20 mouse cellular contexts compared by ENCODE assay signal in genomic region chr1:138715162-138715561, GRCm38 (mm10).
DNase-seq lines count a peak whose midpoint lies in the region; ATAC-seq and TF ChIP-seq lines count a peak whose summit lies in the region.
"Had no signal": no experiment of that assay in that cellular context is flagged by ENCODE, and none has a peak within 500 bp of the region (broad histone marks: within the 10 kb centered on the region; RNA-seq: fewer than 3 reads in every experiment).

No protein-coding gene starts in this region.

- no peak overlapping the region for H3K27ac ChIP-seq in left cerebral cortex, adult 2 months
- no peak overlapping the region for H3K27ac ChIP-seq in forebrain, embryonic 13.5 days
- H3K27ac ChIP-seq: embryonic facial prominence, embryonic 15.5 days had no signal

- H3K4me3 ChIP-seq in left cerebral cortex, adult 2 months = no peak overlapping the region
- H3K4me3 ChIP-seq in G1E (ENCODE audit: low read depth, low read length) = no peak overlapping the region
- H3K4me3 ChIP-seq in forebrain, embryonic 13.5 days = no peak overlapping the region
- H3K4me3 ChIP-seq: embryonic facial prominence, embryonic 15.5 days; heart, embryonic 12.5 days; megakaryocyte, embryonic 14.5 days had no signal

- H3K4me1 ChIP-seq in G1E (ENCODE audit: insufficient read depth, low read depth, low read length) = no peaks in the 10 kb centered on the region
- no peaks in the 10 kb centered on the region for H3K4me1 ChIP-seq in forebrain, embryonic 13.5 days
- H3K4me1 ChIP-seq: embryonic facial prominence, embryonic 15.5 days; megakaryocyte, embryonic 14.5 days had no signal

- no peak for DNase-seq in left cerebral cortex, adult 2 months (ENCODE audit: extremely low spot score in 1 of 2, low spot score in 2 of 2)
- DNase-seq in left cerebral cortex, postnatal 25 days (ENCODE audit: low spot score in 2 of 2) = no peak
- DNase-seq in CD4-positive helper T cell, adult 2 months (ENCODE audit: low read depth, low spot score) = peak; percentile 29
- DNase-seq in G1E (ENCODE audit: low spot score) = peak; percentile 4
- no peak for DNase-seq in right cerebral cortex, adult 18-20 months
- DNase-seq: cerebellum, adult 11 months; gastrocnemius, postnatal 14 days; heart, postnatal 4 days; kidney, postnatal 25 days; layer of hippocampus, postnatal 36 days; lung, embryonic 14.5 days had no signal

- H3K36me3 ChIP-seq in G1E (replicated peaks) = no peaks in the 10 kb centered on the region
- H3K36me3 ChIP-seq in forebrain, embryonic 13.5 days (ENCODE audit: poor library complexity, severe bottlenecking) = no peaks in the 10 kb centered on the region
- H3K36me3 ChIP-seq: embryonic facial prominence, embryonic 15.5 days; heart, embryonic 12.5 days had no signal

- no peaks in the 10 kb centered on the region for H3K27me3 ChIP-seq in G1E (ENCODE audit: insufficient read depth, low read length)
- no peaks in the 10 kb centered on the region for H3K27me3 ChIP-seq in forebrain, embryonic 13.5 days
- H3K27me3 ChIP-seq: embryonic facial prominence, embryonic 15.5 days; heart, embryonic 12.5 days; megakaryocyte, embryonic 14.5 days had no signal

- TF ChIP-seq CTCF in left cerebral cortex, adult 2 months (IDR thresholded peaks at IDR 0.05) = peak; percentile 10
- TF ChIP-seq CTCF in G1E (IDR thresholded peaks at IDR 0.05; ENCODE audit: low read depth, low read length) = peak; percentile 13; the same call in 1 of the 2 replicates

- intact Hi-C loops in left cerebral cortex, adult 2 months (cut with DNase I) = no loop called here
- intact Hi-C loops in left cerebral cortex, postnatal 25 days (cut with DNase I) = no loop called here

- ATAC-seq in G1E (ENCODE audit: extremely low read depth, insufficient number of reproducible peaks, low FRiP score, poor library complexity, severe bottlenecking) = 0 out of 2 replicates have a peak, but pooled peaks have one; percentile 31
- ATAC-seq in megakaryocyte-erythroid progenitor cell, adult 5-6 weeks (replicated peaks; ENCODE audit: low FRiP score, low TSS enrichment, poor library complexity, severe bottlenecking) = peak; percentile 65; the same call in 1 of the 2 replicates
- no peak for ATAC-seq in erythroblast, adult 5-6 weeks (replicated peaks; ENCODE audit: low FRiP score, poor library complexity, severe bottlenecking)
- no peak for ATAC-seq in forebrain, embryonic 13.5 days
- ATAC-seq: activated CD4-positive, CD25-positive, alpha-beta regulatory T cell, adult 4 months; forebrain, embryonic 16.5 days; intestine, embryonic 16.5 days had no signal

- H3K9ac ChIP-seq in forebrain, embryonic 13.5 days = no peak overlapping the region
- H3K9ac ChIP-seq: embryonic facial prominence, embryonic 15.5 days; heart, embryonic 12.5 days; lung, embryonic 14.5 days had no signal

- WGBS in forebrain, embryonic 13.5 days = 73% methylated on average over 3 of the region's 3 CpGs

- H3K9me3 ChIP-seq in G1E (replicated peaks) = no peaks in the 10 kb centered on the region
- no peaks in the 10 kb centered on the region for H3K9me3 ChIP-seq in forebrain, embryonic 13.5 days (replicated peaks)
- H3K9me3 ChIP-seq: embryonic facial prominence, embryonic 15.5 days; heart, embryonic 12.5 days; megakaryocyte, embryonic 14.5 days had no signal

- no peak overlapping the region for H3K4me2 ChIP-seq in forebrain, embryonic 13.5 days
- H3K4me2 ChIP-seq: embryonic facial prominence, embryonic 15.5 days; heart, embryonic 12.5 days; lung, embryonic 14.5 days had no signal

Comparison
In these comparisons a context has a peak if more than half of its experiments do, and no peak if none do; other contexts are left out.
1. DNase-seq: peak in CD4-positive helper T cell, adult 2 months (single experiment) and G1E (single experiment); none in left cerebral cortex, adult 2 months (0 of 2), left cerebral cortex, postnatal 25 days (0 of 2) and right cerebral cortex, adult 18-20 months (single experiment).
2. ATAC-seq: peak in G1E (single experiment) and megakaryocyte-erythroid progenitor cell, adult 5-6 weeks (single experiment); none in erythroblast, adult 5-6 weeks (single experiment) and forebrain, embryonic 13.5 days (single experiment).